In the genomic region with DNA sequence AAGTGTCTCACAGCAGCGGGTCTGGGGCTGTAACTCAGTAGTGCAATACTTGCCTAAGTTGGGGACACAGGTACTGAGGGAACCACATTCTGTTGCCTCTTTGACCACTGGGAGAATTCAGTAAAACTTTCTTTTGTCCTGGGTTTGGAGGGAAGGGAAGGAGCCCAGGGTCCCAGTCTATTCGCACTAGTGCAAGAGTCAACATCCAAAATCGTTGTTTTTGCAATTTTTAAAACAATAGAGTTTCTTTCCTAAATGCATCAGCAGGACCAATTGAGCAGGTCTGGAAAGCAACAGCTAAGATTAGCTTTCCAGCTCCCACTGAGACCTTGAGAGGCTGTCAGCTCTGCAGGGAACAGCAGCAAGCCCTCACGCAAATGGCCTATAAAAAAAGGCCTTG, we compare ENCODE assay signal across 28 mouse cellular contexts. TPM values are rescaled to one million over a fixed set of nuclear protein-coding genes. Genes with fewer than 3 reads are reported as not detected.
DNase-seq lines count a peak whose midpoint lies in the region; ATAC-seq and TF ChIP-seq lines count a peak whose summit lies in the region.
"Had no signal": no experiment of that assay in that cellular context is flagged by ENCODE, and none has a peak within 500 bp of the region (broad histone marks: within the 10 kb centered on the region; RNA-seq: fewer than 3 reads in every experiment).

No protein-coding gene starts in this region.

- H3K4me3 ChIP-seq in heart, embryonic 12.5 days: no peak overlapping the region
- no peak overlapping the region for H3K4me3 ChIP-seq in intestine, embryonic 14.5 days (ENCODE audit: low read depth, low read length)
- H3K4me3 ChIP-seq in intestine, postnatal 0 days (ENCODE audit: low read depth, low read length): no peak overlapping the region
- no peak overlapping the region for H3K4me3 ChIP-seq in intestine, embryonic 15.5 days (replicated peaks)
- H3K4me3 ChIP-seq in hindbrain, embryonic 13.5 days: no peak overlapping the region
- H3K4me3 ChIP-seq: embryonic facial prominence, embryonic 10.5 days; embryonic facial prominence, embryonic 12.5 days; forebrain, embryonic 13.5 days; forebrain, embryonic 15.5 days had no signal

- TF ChIP-seq CTCF in intestine, postnatal 0 days (IDR thresholded peaks at IDR 0.05; ENCODE audit: low read depth): no peak

- no peaks in the 10 kb centered on the region for H3K36me3 ChIP-seq in heart, embryonic 12.5 days
- H3K36me3 ChIP-seq in intestine, embryonic 14.5 days (ENCODE audit: control insufficient read depth, insufficient read depth, low read length): no peaks in the 10 kb centered on the region
- no peaks in the 10 kb centered on the region for H3K36me3 ChIP-seq in intestine, postnatal 0 days (ENCODE audit: control insufficient read depth, insufficient read depth)
- H3K36me3 ChIP-seq in intestine, embryonic 15.5 days: no peaks in the 10 kb centered on the region
- H3K36me3 ChIP-seq in hindbrain, embryonic 13.5 days: no peaks in the 10 kb centered on the region
- H3K36me3 ChIP-seq: embryonic facial prominence, embryonic 10.5 days; embryonic facial prominence, embryonic 12.5 days; forebrain, embryonic 15.5 days; G1E had no signal

- peaks cover 13% of the 10 kb centered on the region; the same call in 1 of the 2 replicates for H3K4me1 ChIP-seq in heart, embryonic 12.5 days (replicated peaks)
- peaks cover 20% of the 10 kb centered on the region for H3K4me1 ChIP-seq in intestine, embryonic 14.5 days (replicated peaks; ENCODE audit: control insufficient read depth, insufficient read depth, low read length)
- peaks cover 4% of the 10 kb centered on the region; the same call in 1 of the 2 replicates for H3K4me1 ChIP-seq in intestine, postnatal 0 days (replicated peaks; ENCODE audit: control insufficient read depth, insufficient read depth, low read length)
- H3K4me1 ChIP-seq in intestine, embryonic 15.5 days (replicated peaks): peaks cover 11% of the 10 kb centered on the region; the same call in 1 of the 2 replicates
- H3K4me1 ChIP-seq in hindbrain, embryonic 13.5 days (replicated peaks): peaks cover 6% of the 10 kb centered on the region
- H3K4me1 ChIP-seq: forebrain, embryonic 15.5 days had no signal

- ATAC-seq in heart, embryonic 12.5 days (ENCODE audit: insufficient number of reproducible peaks, low FRiP score): no peak
- no peak for ATAC-seq in intestine, embryonic 14.5 days (replicated peaks; ENCODE audit: low FRiP score, low TSS enrichment, low read depth)
- no peak for ATAC-seq in intestine, postnatal 0 days
- no peak; the same call in 1 of the 2 replicates for ATAC-seq in intestine, embryonic 15.5 days
- ATAC-seq in hindbrain, embryonic 13.5 days (ENCODE audit: low FRiP score): no peak
- ATAC-seq: activated CD4-positive, CD25-positive, alpha-beta regulatory T cell, adult 4 months; CD4-positive, CD25-positive, alpha-beta regulatory T cell, adult 4 months; forebrain, embryonic 13.5 days; forebrain, embryonic 15.5 days; Patski had no signal

- DNase-seq in embryo, embryonic 9.5 days (ENCODE audit: extremely low spot score): peak; percentile 2
- no peak for DNase-seq in embryo, embryonic 11 days
- no peak for DNase-seq in heart, postnatal 36 days
- DNase-seq in intestine, embryonic 14.5 days (ENCODE audit: low spot score): no peak
- DNase-seq: adrenal gland, adult 8-10 months; adrenal gland, postnatal 36 days; B cell, adult 2 months; cerebellum, adult 11-12 months; cerebellum, adult 2 months; cerebellum, adult 9-10 months; cerebellum, postnatal 10 days; cerebellum, postnatal 25 days had no signal

- WGBS in heart, embryonic 12.5 days: 10% methylated on average over 4 of the region's 4 CpGs
- 26% methylated on average over 4 of the region's 4 CpGs for WGBS in intestine, embryonic 14.5 days
- 24% methylated on average over 4 of the region's 4 CpGs for WGBS in intestine, postnatal 0 days
- WGBS in intestine, embryonic 15.5 days: 26% methylated on average over 4 of the region's 4 CpGs
- 6% methylated on average over 4 of the region's 4 CpGs for WGBS in hindbrain, embryonic 13.5 days

- no peak overlapping the region for H3K27ac ChIP-seq in heart, embryonic 12.5 days (ENCODE audit: poor library complexity, severe bottlenecking)
- peak overlapping the region; percentile 38 for H3K27ac ChIP-seq in intestine, embryonic 14.5 days (ENCODE audit: low read depth)
- H3K27ac ChIP-seq in intestine, postnatal 0 days (ENCODE audit: low read depth, low read length): no peak overlapping the region
- H3K27ac ChIP-seq in intestine, embryonic 15.5 days: 0 out of 2 replicates have a peak overlapping the region, but pooled peaks have one; percentile 13
- H3K27ac ChIP-seq in hindbrain, embryonic 13.5 days: no peak overlapping the region
- H3K27ac ChIP-seq: embryonic facial prominence, embryonic 10.5 days; embryonic facial prominence, embryonic 12.5 days; forebrain, embryonic 13.5 days; forebrain, embryonic 15.5 days had no signal

- intact Hi-C loops in heart, postnatal 36 days (cut with DNase I): no loop called here

- H3K4me2 ChIP-seq in heart, embryonic 12.5 days: peak overlapping the region; percentile 30; the same call in 1 of the 2 replicates
- no peak overlapping the region for H3K4me2 ChIP-seq in intestine, embryonic 14.5 days (ENCODE audit: low read length)
- H3K4me2 ChIP-seq in intestine, postnatal 0 days (replicated peaks; ENCODE audit: low read depth): no peak overlapping the region
- no peak overlapping the region for H3K4me2 ChIP-seq in intestine, embryonic 15.5 days (replicated peaks)
- H3K4me2 ChIP-seq in hindbrain, embryonic 13.5 days: no peak overlapping the region
- H3K4me2 ChIP-seq: embryonic facial prominence, embryonic 12.5 days; forebrain, embryonic 13.5 days; forebrain, embryonic 15.5 days had no signal

- H3K9me3 ChIP-seq in heart, embryonic 12.5 days (replicated peaks): no peaks in the 10 kb centered on the region
- no peaks in the 10 kb centered on the region for H3K9me3 ChIP-seq in intestine, embryonic 14.5 days (ENCODE audit: control insufficient read depth, low read length)
- no peaks in the 10 kb centered on the region for H3K9me3 ChIP-seq in intestine, postnatal 0 days (ENCODE audit: control insufficient read depth)
- no peaks in the 10 kb centered on the region for H3K9me3 ChIP-seq in intestine, embryonic 15.5 days
- H3K9me3 ChIP-seq in hindbrain, embryonic 13.5 days: no peaks in the 10 kb centered on the region
- H3K9me3 ChIP-seq: embryonic facial prominence, embryonic 10.5 days; embryonic facial prominence, embryonic 12.5 days; forebrain, embryonic 13.5 days; forebrain, embryonic 15.5 days; G1E had no signal

- no peak overlapping the region for H3K9ac ChIP-seq in heart, embryonic 12.5 days
- H3K9ac ChIP-seq in intestine, embryonic 14.5 days (ENCODE audit: low read length): no peak overlapping the region
- no peak overlapping the region for H3K9ac ChIP-seq in intestine, postnatal 0 days (ENCODE audit: low read depth, low read length)
- H3K9ac ChIP-seq in intestine, embryonic 15.5 days: no peak overlapping the region
- no peak overlapping the region for H3K9ac ChIP-seq in hindbrain, embryonic 13.5 days
- H3K9ac ChIP-seq: embryonic facial prominence, embryonic 12.5 days; forebrain, embryonic 13.5 days; forebrain, embryonic 15.5 days had no signal

- H3K27me3 ChIP-seq in heart, embryonic 12.5 days (replicated peaks): peaks cover 75% of the 10 kb centered on the region
- H3K27me3 ChIP-seq in intestine, embryonic 14.5 days (replicated peaks; ENCODE audit: control insufficient read depth, insufficient read depth, low read length): peaks cover 29% of the 10 kb centered on the region
- H3K27me3 ChIP-seq in intestine, postnatal 0 days (replicated peaks; ENCODE audit: control insufficient read depth, insufficient read depth, low read length): peaks cover 58% of the 10 kb centered on the region
- peaks cover 20% of the 10 kb centered on the region for H3K27me3 ChIP-seq in intestine, embryonic 15.5 days (replicated peaks)
- H3K27me3 ChIP-seq in hindbrain, embryonic 13.5 days: peaks cover 85% of the 10 kb centered on the region
- H3K27me3 ChIP-seq: CH12.LX, Patski had no signal

RNA-seq across cellular contexts. Expression of a gene that starts 28.9 kb away (rescaled TPM):
- polyA plus RNA-seq in heart, embryonic 12.5 days (2016; fragmentation: Nextera tagmentation; extraction: Ambion mirVana): not detected in 2 replicates
- not detected for total RNA-seq in heart, postnatal 36 days (2021)
- 82.3 and 83.9 TPM in 2 replicates for polyA plus RNA-seq in intestine, embryonic 14.5 days (2014; fragmentation: Nextera tagmentation; extraction: Ambion mirVana)
- 54.3 and 56.9 TPM in 2 replicates for polyA plus RNA-seq in intestine, postnatal 0 days (2015; fragmentation: Nextera tagmentation; extraction: Ambion mirVana)
- 80.9 and 88.1 TPM in 2 replicates for polyA plus RNA-seq in intestine, embryonic 15.5 days (2015; fragmentation: Nextera tagmentation; extraction: Ambion mirVana)
- polyA plus RNA-seq in hindbrain, embryonic 13.5 days (2015; fragmentation: Nextera tagmentation; extraction: Ambion mirVana): 0.18 TPM in 1 of 2 replicates, not detected in the other
- total RNA-seq: adrenal gland, adult 18-20 months; adrenal gland, adult 8-10 months; adrenal gland, postnatal 14 days; adrenal gland, postnatal 36 days; CH12.LX had no signal
- polyA plus RNA-seq: activated CD4-positive, CD25-positive, alpha-beta regulatory T cell, adult 4 months; CD4-positive, CD25-positive, alpha-beta regulatory T cell, adult 4 months; cerebellum, adult 2 months; cortical plate, adult 2 months; G1E had no signal

RNA-seq across cellular contexts. Expression of a gene that starts 58.8 kb away (rescaled TPM):
- 180 and 181 TPM in 2 replicates for polyA plus RNA-seq in heart, embryonic 12.5 days (2016; fragmentation: Nextera tagmentation; extraction: Ambion mirVana)
- total RNA-seq in heart, postnatal 36 days (2021): 1,000 to 10,000 TPM in 1 of 2 experiments, 100 to 1,000 TPM in 1; 980 to 1,055 TPM
- polyA plus RNA-seq in intestine, embryonic 14.5 days (2014; fragmentation: Nextera tagmentation; extraction: Ambion mirVana): 33.2 and 35.8 TPM in 2 replicates
- polyA plus RNA-seq in intestine, postnatal 0 days (2015; fragmentation: Nextera tagmentation; extraction: Ambion mirVana): 82.3 and 85.0 TPM in 2 replicates
- 58.7 and 60.7 TPM in 2 replicates for polyA plus RNA-seq in intestine, embryonic 15.5 days (2015; fragmentation: Nextera tagmentation; extraction: Ambion mirVana)
- 75.4 and 75.8 TPM in 2 replicates for polyA plus RNA-seq in hindbrain, embryonic 13.5 days (2015; fragmentation: Nextera tagmentation; extraction: Ambion mirVana)

Comparison
In these comparisons a context has a peak if more than half of its experiments do, and no peak if none do; other contexts are left out.
1. H3K27ac ChIP-seq: peak in intestine, embryonic 14.5 days (single experiment) and intestine, embryonic 15.5 days (single experiment); none in heart, embryonic 12.5 days (single experiment), intestine, postnatal 0 days (single experiment) and hindbrain, embryonic 13.5 days (single experiment).
2. RNA of a gene that starts 28.9 kb away (polyA plus RNA-seq): 80.9 to 88.1 TPM in intestine, embryonic 15.5 days, 82.3 to 83.9 TPM in intestine, embryonic 14.5 days and 54.3 to 56.9 TPM in intestine, postnatal 0 days; 0.18 TPM in hindbrain, embryonic 13.5 days and not detected in heart, embryonic 12.5 days; every median in the first group is over 10 times any median in the second.